Mouse (Mus musculus): ENCODE measurements at regions not wholly inside any gene's neighbourhood (a gene's known extent, or its start where the extent isn't known, plus 50 kb on each side); places are given as distances from the start of the nearest gene placed in this dataset.

DNA sequence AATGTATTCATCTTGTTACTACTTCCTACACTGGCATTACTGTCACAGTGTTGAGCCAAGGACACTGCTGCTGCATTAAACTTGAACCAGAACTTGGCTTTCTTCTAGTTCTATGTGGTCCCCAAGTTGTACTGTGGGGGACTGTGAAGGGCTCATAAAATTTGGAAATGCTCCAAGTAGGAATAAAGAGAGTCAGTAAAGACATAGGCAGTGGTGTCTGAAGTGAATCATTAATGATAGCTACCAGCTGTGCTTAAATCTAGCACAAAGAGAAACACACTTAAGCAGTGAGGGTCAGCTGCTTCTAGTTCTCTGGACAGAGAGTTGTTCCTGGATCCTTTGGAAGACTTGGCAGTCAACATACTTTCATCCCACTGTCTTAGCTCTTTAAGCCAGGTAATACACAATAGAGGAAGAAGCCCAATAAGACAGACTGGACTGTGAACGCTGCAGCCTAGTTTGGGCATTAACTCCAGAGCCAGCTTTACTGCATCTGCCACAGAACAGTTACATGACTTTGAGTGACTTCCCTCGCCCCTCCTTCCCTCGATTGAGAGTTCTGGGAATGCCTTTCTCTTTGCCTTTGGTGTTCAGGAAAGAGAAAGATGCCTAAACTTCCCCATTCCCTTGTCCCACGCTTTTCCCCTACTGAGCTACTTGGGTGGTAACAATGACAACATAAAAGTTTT, 1325.2 kb upstream of the Lrrc6 start:
- no peak for TF ChIP-seq GATA4 (IDR thresholded peaks at IDR 0.05; ENCODE audit: insufficient replicate concordance, low read length)

GRCm38 (mm10) chr15:67823226-67823625, 1322.5 kb upstream of the Lrrc6 start:
- no peak for TF ChIP-seq GATA4 (IDR thresholded peaks at IDR 0.05; ENCODE audit: insufficient replicate concordance, low read length)

- TF ChIP-seq GATA4 (IDR thresholded peaks at IDR 0.05; ENCODE audit: insufficient replicate concordance, low read length) = no peak
These were observed 1299.2 kb upstream of the Lrrc6 start for GRCm38 (mm10) chr15:67799871-67800270.

GRCm38 (mm10) chr15:67795578-67795977, 1294.9 kb upstream of the Lrrc6 start:
- no peak for TF ChIP-seq GATA4 (IDR thresholded peaks at IDR 0.05; ENCODE audit: insufficient replicate concordance, low read length)

DNA sequence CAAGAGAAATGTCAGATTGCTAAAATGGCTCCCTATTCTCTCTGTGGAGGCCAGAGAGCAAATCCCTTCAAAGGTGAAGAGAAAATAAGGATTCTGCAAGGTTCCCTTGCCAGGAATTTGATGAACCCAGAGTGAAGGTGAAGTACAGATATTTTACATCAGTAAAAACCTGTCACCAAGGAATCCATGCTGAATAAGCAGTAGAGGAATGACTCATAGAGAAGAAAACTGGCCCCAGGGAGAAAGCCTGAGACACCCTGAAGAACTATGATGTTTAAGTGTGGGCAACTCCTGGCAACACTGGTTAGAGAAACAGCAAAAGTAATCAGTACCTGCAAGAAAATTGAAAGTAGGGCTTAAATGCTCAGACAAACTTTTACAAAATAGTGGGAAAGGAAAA, 1292.1 kb upstream of the Lrrc6 start:
- no peak for TF ChIP-seq GATA4 (IDR thresholded peaks at IDR 0.05; ENCODE audit: insufficient replicate concordance, low read length)

- no peak for TF ChIP-seq GATA4 (IDR thresholded peaks at IDR 0.05; ENCODE audit: insufficient replicate concordance, low read length)
These were observed 1287.9 kb upstream of the Lrrc6 start for GRCm38 (mm10) chr15:67788587-67788986.

GRCm38 (mm10) chr15:67785583-67785982, 1284.9 kb upstream of the Lrrc6 start:
- TF ChIP-seq GATA4 (IDR thresholded peaks at IDR 0.05; ENCODE audit: insufficient replicate concordance, low read length) = no peak

DNA sequence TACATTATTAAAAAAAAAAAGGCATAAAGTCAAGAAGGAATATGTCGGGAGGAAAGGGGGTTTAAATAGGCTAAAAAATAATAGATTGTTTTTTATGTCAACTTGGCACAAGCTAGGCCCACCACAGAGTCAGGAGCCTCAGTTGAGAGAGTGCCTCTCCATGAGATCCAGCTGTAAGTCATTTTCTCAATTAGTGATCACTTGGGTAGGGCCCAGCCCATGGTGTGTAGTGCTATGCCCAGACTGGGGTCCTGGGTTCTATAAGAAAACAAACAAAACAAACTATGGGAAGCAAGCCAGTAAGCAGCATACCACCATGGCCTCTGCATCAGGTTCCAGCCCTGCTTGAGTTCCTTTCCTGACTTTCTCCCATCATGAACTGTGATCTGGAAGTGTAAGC, 1283.0 kb upstream of the Lrrc6 start:
- TF ChIP-seq GATA4 (IDR thresholded peaks at IDR 0.05; ENCODE audit: insufficient replicate concordance, low read length) = no peak

DNA sequence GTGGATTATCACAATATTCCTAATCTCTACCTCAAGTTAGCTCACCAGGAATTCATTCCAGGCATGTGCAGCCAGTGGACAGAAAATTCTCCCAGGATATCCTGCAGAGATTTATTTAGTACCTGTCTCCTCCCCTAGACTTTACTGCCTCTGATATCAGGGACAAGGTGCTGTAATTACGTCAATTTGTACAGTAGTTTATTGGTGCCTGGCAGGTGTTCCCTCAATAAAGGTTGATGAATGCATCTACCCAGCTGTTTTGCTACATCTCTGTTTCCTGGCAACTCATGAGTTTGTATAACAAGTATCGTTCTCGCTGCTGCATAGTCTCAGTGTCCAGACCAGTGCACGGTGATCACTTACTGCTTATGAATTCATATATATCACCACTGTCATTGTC, 1281.8 kb upstream of the Lrrc6 start:
- TF ChIP-seq GATA4 (IDR thresholded peaks at IDR 0.05; ENCODE audit: insufficient replicate concordance, low read length) = no peak

- TF ChIP-seq GATA4 (IDR thresholded peaks at IDR 0.05; ENCODE audit: insufficient replicate concordance, low read length) = no peak
These were observed 1280.1 kb upstream of the Lrrc6 start for GRCm38 (mm10) chr15:67780856-67781255.

- no peak for TF ChIP-seq GATA4 (IDR thresholded peaks at IDR 0.05; ENCODE audit: insufficient replicate concordance, low read length)
These were observed 1266.9 kb upstream of the Lrrc6 start for GRCm38 (mm10) chr15:67767624-67768023.

- no peak for TF ChIP-seq GATA4 (IDR thresholded peaks at IDR 0.05; ENCODE audit: insufficient replicate concordance, low read length)
These were observed 1258.5 kb upstream of the Lrrc6 start for GRCm38 (mm10) chr15:67759221-67759620.

DNA sequence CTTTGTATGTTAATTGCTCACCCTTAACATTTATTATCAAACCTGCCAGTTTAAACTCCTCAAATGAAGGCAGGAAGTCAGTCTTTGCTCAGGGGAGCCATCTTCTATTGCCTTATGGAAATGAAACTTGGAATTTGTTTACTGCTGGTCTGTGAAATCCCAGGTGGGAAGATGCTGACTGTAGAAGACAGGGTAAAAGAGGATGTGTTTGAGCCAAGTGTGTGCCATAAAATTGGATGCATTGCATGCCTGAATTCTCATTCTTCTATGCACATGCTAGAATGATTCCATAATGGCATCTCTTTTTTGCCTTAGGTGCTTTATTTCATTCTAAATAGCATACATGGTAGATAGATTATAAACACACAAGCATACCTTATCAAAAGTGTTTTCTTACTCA, 1249.9 kb upstream of the Lrrc6 start:
- no peak for TF ChIP-seq GATA4 (IDR thresholded peaks at IDR 0.05; ENCODE audit: insufficient replicate concordance, low read length)

- no peak for TF ChIP-seq GATA4 (IDR thresholded peaks at IDR 0.05; ENCODE audit: insufficient replicate concordance, low read length)
These were observed 1242.6 kb upstream of the Lrrc6 start for GRCm38 (mm10) chr15:67743332-67743731.

DNA sequence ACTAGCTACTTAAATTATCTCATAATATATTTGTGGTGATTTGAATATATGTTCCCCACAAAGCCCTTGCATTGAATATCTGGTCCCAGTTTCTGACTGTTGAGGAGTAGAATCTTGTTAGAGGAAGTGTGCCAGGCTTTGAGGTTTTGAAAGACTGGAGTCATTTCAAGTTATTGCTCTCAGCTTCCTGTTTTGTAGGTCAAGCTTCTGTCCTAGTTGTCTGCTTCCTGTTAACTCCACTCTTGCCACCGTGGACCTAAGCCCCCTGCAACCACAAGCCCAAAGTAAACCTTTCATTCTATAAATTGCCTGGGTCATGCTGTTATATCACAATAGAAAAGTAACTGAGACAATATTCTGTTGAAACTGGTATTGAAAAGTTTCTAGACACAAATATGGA, 1232.3 kb upstream of the Lrrc6 start:
- no peak for TF ChIP-seq GATA4 (IDR thresholded peaks at IDR 0.05; ENCODE audit: insufficient replicate concordance, low read length)

- TF ChIP-seq GATA4 (IDR thresholded peaks at IDR 0.05; ENCODE audit: insufficient replicate concordance, low read length) = no peak
These were observed 1228.8 kb upstream of the Lrrc6 start for GRCm38 (mm10) chr15:67729492-67729891.

DNA sequence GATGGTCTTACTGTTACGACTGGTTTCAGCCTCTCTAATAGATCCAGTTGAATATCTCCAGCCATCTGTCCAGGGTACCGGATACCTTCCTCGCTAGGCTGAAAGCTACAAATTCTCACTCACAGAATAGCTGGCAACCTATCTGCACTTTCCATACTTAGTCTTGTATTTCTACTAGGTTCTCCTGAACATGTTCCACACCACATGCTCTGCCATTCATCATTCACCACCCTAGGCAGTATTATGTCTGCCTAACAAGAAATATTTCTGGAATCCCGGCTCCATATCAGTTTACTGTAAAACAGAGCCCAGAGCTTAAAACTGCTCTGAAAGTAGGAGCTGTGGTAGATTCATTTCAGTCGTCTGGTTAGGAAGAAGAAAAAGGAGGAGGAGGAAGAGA, 1224.5 kb upstream of the Lrrc6 start:
- no peak for TF ChIP-seq GATA4 (IDR thresholded peaks at IDR 0.05; ENCODE audit: insufficient replicate concordance, low read length)
